Mouse (Mus musculus) heart, embryonic 11.5 days (tissue): ENCODE measurements around the gene Inf2. TPM values are rescaled to one million over a fixed set of nuclear protein-coding genes. Genes with fewer than 3 reads are reported as not detected.
A peak's percentile ranks its signal among the peaks of the same experiment; 100 is the strongest.

Source experiments
- ATAC-seq: fragments of 200-750 bp; cut with Nextera tagmentation; replicated peaks from 2 replicates; pipeline ENCODE4 v1.8.0; 2017; ENCODE audit warnings: moderate library complexity; ENCODE audit not compliant: insufficient number of reproducible peaks, low FRiP score, low TSS enrichment
- H3K27ac ChIP-seq: fragments of 300-500 bp; sonication (generic); 2 replicates; pipeline ENCODE4 v1.5.1; 2014; ENCODE audit warnings: mild to moderate bottlenecking, low read depth, low read length
- H3K27me3 ChIP-seq: fragments of 300-500 bp; sonication (generic); 2 replicates; pipeline ENCODE4 v1.6.1; 2014; ENCODE audit warnings: mild to moderate bottlenecking, low read length, mixed read lengths; ENCODE audit not compliant: control insufficient read depth, insufficient read depth
- H3K36me3 ChIP-seq: fragments of 300-500 bp; sonication (generic); 2 replicates; pipeline ENCODE4 v1.6.1; 2014; ENCODE audit warnings: mild to moderate bottlenecking, low read length, moderate library complexity, mixed read lengths; ENCODE audit not compliant: control insufficient read depth, insufficient read depth
- H3K4me1 ChIP-seq: fragments of 300-500 bp; sonication (generic); 2 replicates; pipeline ENCODE4 v1.6.1; 2014; ENCODE audit warnings: low read length; ENCODE audit not compliant: control insufficient read depth, insufficient read depth
- H3K4me2 ChIP-seq: fragments of 300-500 bp; sonication (generic); 2 replicates; pipeline ENCODE4 v1.6.1; 2014; ENCODE audit warnings: mild to moderate bottlenecking, moderate library complexity
- H3K4me3 ChIP-seq: fragments of 300-500 bp; sonication (generic); 2 replicates; pipeline ENCODE4 v1.5.1; 2014; ENCODE audit warnings: low read depth, low read length
- H3K9ac ChIP-seq: fragments of 300-500 bp; sonication (generic); 2 replicates; pipeline ENCODE4 v1.6.1; 2014; ENCODE audit warnings: mild to moderate bottlenecking, low read depth, low read length, moderate library complexity
- H3K9me3 ChIP-seq: fragments of 300-500 bp; sonication (generic); replicated peaks from 2 replicates; pipeline ENCODE4 v1.6.1; 2016; ENCODE audit warnings: low read length; ENCODE audit not compliant: control insufficient read depth
- WGBS: fragments of 180-500 bp; shearing (Covaris S2); extraction: QIAGEN DNeasy Blood & Tissue Kit; methylation state at CpG from one replicate; pipeline ENCODE4 v1.1.7; 2014; ENCODE audit not compliant: insufficient replicate concordance; 5-methylcytosine and 5-hydroxymethylcytosine counted together
- polyA plus RNA-seq: library from polyadenylated mRNA; unstranded; fragments of >200 nt; fragmentation: Nextera tagmentation; extraction: Ambion mirVana; gene quantifications from 2 replicates; pipeline ENCODE4 v1.2.1, GENCODE M21; 2014

Gene Inf2
- polyA plus RNA-seq, 1 experiment from 2014 or later: 3.8 TPM

- H3K4me2 ChIP-seq: no peak overlapping the region
- H3K9me3 ChIP-seq: no peaks in the 10 kb centered on the region
- H3K27me3 ChIP-seq: peaks cover 3% of the 10 kb centered on the region; the same call in 1 of the 2 replicates
- H3K9ac ChIP-seq: no peak overlapping the region
- H3K27ac ChIP-seq: no peak overlapping the region
- no peaks in the 10 kb centered on the region; the same call in 1 of the 2 replicates for H3K4me1 ChIP-seq
- H3K36me3 ChIP-seq: no peaks in the 10 kb centered on the region
- 30% methylated on average over 5 of the region's 5 CpGs for WGBS
- H3K4me3 ChIP-seq: no peak overlapping the region
- ATAC-seq: 0 out of 2 replicates have a peak, but pooled peaks have one; percentile 26
These were observed 28.3 kb upstream of the Inf2 start for GRCm38 (mm10) chr12:112560176-112560797.

- H3K9ac ChIP-seq: no peak overlapping the region
- H3K9me3 ChIP-seq: no peaks in the 10 kb centered on the region
- no peaks in the 10 kb centered on the region; the same call in 1 of the 2 replicates for H3K4me1 ChIP-seq
- H3K27ac ChIP-seq: no peak overlapping the region
- no peak for ATAC-seq
- no peak overlapping the region for H3K4me2 ChIP-seq
- H3K36me3 ChIP-seq: no peaks in the 10 kb centered on the region
- H3K27me3 ChIP-seq: peaks cover 3% of the 10 kb centered on the region; the same call in 1 of the 2 replicates
- H3K4me3 ChIP-seq: no peak overlapping the region
- 65% methylated on average over 3 of the region's 3 CpGs for WGBS
These were observed 27.4 kb upstream of the Inf2 start for GRCm38 (mm10) chr12:112561163-112561562.

- no peak overlapping the region for H3K4me3 ChIP-seq
- no peak overlapping the region for H3K4me2 ChIP-seq
- ATAC-seq: no peak
- 76% methylated on average over 5 of the region's 5 CpGs for WGBS
- no peaks in the 10 kb centered on the region; the same call in 1 of the 2 replicates for H3K4me1 ChIP-seq
- peaks cover 3% of the 10 kb centered on the region; the same call in 1 of the 2 replicates for H3K27me3 ChIP-seq
- H3K27ac ChIP-seq: no peak overlapping the region
- no peaks in the 10 kb centered on the region for H3K36me3 ChIP-seq
- H3K9me3 ChIP-seq: no peaks in the 10 kb centered on the region
- no peak overlapping the region for H3K9ac ChIP-seq
These were observed 26.1 kb upstream of the Inf2 start for GRCm38 (mm10) chr12:112562462-112562861.

- Histone ChIP-seq H3K9ac (no peak overlapping the region), H3K4me3 (no peak overlapping the region), H3K4me2 (no peak overlapping the region), H3K27ac (no peak overlapping the region), H3K27me3 (peaks cover 3% of the 10 kb centered on the region; the same call in 1 of the 2 replicates), H3K4me1 (no peaks in the 10 kb centered on the region; the same call in 1 of the 2 replicates), H3K36me3 (no peaks in the 10 kb centered on the region), H3K9me3 (no peaks in the 10 kb centered on the region)
- no peak for ATAC-seq
- WGBS: 73% methylated on average over 6 of the region's 6 CpGs
These were observed 25.6 kb upstream of the Inf2 start for GRCm38 (mm10) chr12:112563011-112563410.

GRCm38 (mm10) chr12:112570160-112570559, 18.4 kb upstream of the Inf2 start:
- Histone ChIP-seq H3K4me2 (no peak overlapping the region), H3K4me1 (no peaks in the 10 kb centered on the region), H3K9me3 (no peaks in the 10 kb centered on the region; the same call in 1 of the 2 replicates), H3K27ac (no peak overlapping the region), H3K9ac (no peak overlapping the region), H3K36me3 (no peaks in the 10 kb centered on the region), H3K27me3 (no peaks in the 10 kb centered on the region), H3K4me3 (no peak overlapping the region)
- 68% methylated on average over 8 of the region's 8 CpGs for WGBS
- no peak for ATAC-seq

GRCm38 (mm10) chr12:112571064-112571463, 17.5 kb upstream of the Inf2 start:
- 55% methylated on average over 6 of the region's 6 CpGs for WGBS
- ATAC-seq: no peak
- no peaks in the 10 kb centered on the region for H3K36me3 ChIP-seq

GRCm38 (mm10) chr12:112575274-112575986, 13.2 kb upstream of the Inf2 start:
- H3K27ac ChIP-seq: no peak overlapping the region
- 54% methylated on average over 8 of the region's 8 CpGs for WGBS
- H3K27me3 ChIP-seq: no peaks in the 10 kb centered on the region
- H3K36me3 ChIP-seq: no peaks in the 10 kb centered on the region
- ATAC-seq: no peak
- H3K9me3 ChIP-seq: no peaks in the 10 kb centered on the region; the same call in 1 of the 2 replicates
- H3K9ac ChIP-seq: no peak overlapping the region
- no peak overlapping the region for H3K4me3 ChIP-seq
- H3K4me2 ChIP-seq: no peak overlapping the region
- H3K4me1 ChIP-seq: peaks cover 24% of the 10 kb centered on the region

More at GRCm38 (mm10) chr12:112571064-112571463, 17.5 kb upstream of the Inf2 start:
- H3K4me3 ChIP-seq: no peak overlapping the region
- peaks cover 5% of the 10 kb centered on the region for H3K4me1 ChIP-seq
- no peaks in the 10 kb centered on the region; the same call in 1 of the 2 replicates for H3K9me3 ChIP-seq
- no peak overlapping the region for H3K27ac ChIP-seq
- H3K9ac ChIP-seq: no peak overlapping the region
- H3K27me3 ChIP-seq: no peaks in the 10 kb centered on the region
- no peak overlapping the region for H3K4me2 ChIP-seq

- Histone ChIP-seq H3K4me2 (peak overlapping the region; percentile 40), H3K36me3 (no peaks in the 10 kb centered on the region), H3K9me3 (no peaks in the 10 kb centered on the region; the same call in 1 of the 2 replicates), H3K27me3 (no peaks in the 10 kb centered on the region), H3K4me1 (peaks cover 24% of the 10 kb centered on the region), H3K27ac (peak overlapping the region; percentile 78), H3K4me3 (no peak overlapping the region), H3K9ac (peak overlapping the region; percentile 49; the same call in 1 of the 2 replicates)
- WGBS: 11% methylated on average over 6 of the region's 6 CpGs
- ATAC-seq: peak; percentile 58
These were observed 12.2 kb upstream of the Inf2 start for GRCm38 (mm10) chr12:112576341-112576740.
